Mouse (Mus musculus): ENCODE data around the gene Papolb.
A peak's percentile ranks its signal among the peaks of the same experiment; 100 is the strongest.

- TF ChIP-seq CTCF (IDR thresholded peaks at IDR 0.05; ENCODE audit: low read depth), result peak; percentile 84
- TF ChIP-seq EP300 (IDR thresholded peaks at IDR 0.05; ENCODE audit: low read depth), result no peak
Observed at GRCm38 (mm10) chr5:142502414-142502813, 27.5 kb downstream of the Papolb start.

Data from liver, embryonic 14.5 days (tissue).